Mouse (Mus musculus): ENCODE measurements at regions not wholly inside any gene's neighbourhood (a gene's known extent, or its start where the extent isn't known, plus 50 kb on each side); places are given as distances from the start of the nearest gene placed in this dataset.

- Histone ChIP-seq H3K36me3 (ENCODE audit: control insufficient read depth, insufficient read depth, low read length) (no peaks in the 10 kb centered on the region), H3K4me1 (ENCODE audit: control insufficient read depth, insufficient read depth, low read length) (no peaks in the 10 kb centered on the region), H3K27ac (ENCODE audit: control insufficient read depth, insufficient read depth, low read depth, low read length) (no peak overlapping the region), H3K4me3 (ENCODE audit: control insufficient read depth, low read depth, low read length) (no peak overlapping the region), H3K27me3 (ENCODE audit: control insufficient read depth, insufficient read depth, low read length) (no peaks in the 10 kb centered on the region)
- TF ChIP-seq POLR2A (IDR thresholded peaks at IDR 0.05; ENCODE audit: control insufficient read depth, low read depth, low read length), result no peak
- no peak for TF ChIP-seq CTCF (IDR thresholded peaks at IDR 0.05; ENCODE audit: control insufficient read depth, insufficient read depth, insufficient replicate concordance, low read depth, low read length)
These were observed 193.7 kb upstream of the Trpc7 start for GRCm38 (mm10) chr13:57089381-57090075.

- Histone ChIP-seq H3K27ac (ENCODE audit: control insufficient read depth, insufficient read depth, low read depth, low read length) (no peak overlapping the region), H3K4me3 (ENCODE audit: control insufficient read depth, low read depth, low read length) (no peak overlapping the region), H3K4me1 (ENCODE audit: control insufficient read depth, insufficient read depth, low read length) (no peaks in the 10 kb centered on the region), H3K27me3 (ENCODE audit: control insufficient read depth, insufficient read depth, low read length) (no peaks in the 10 kb centered on the region), H3K36me3 (ENCODE audit: control insufficient read depth, insufficient read depth, low read length) (no peaks in the 10 kb centered on the region)
- TF ChIP-seq CTCF (IDR thresholded peaks at IDR 0.05; ENCODE audit: control insufficient read depth, insufficient read depth, insufficient replicate concordance, low read depth, low read length) (no peak), POLR2A (IDR thresholded peaks at IDR 0.05; ENCODE audit: control insufficient read depth, low read depth, low read length) (no peak)
These were observed 192.2 kb upstream of the Trpc7 start for GRCm38 (mm10) chr13:57087966-57088365.

- TF ChIP-seq POLR2A (IDR thresholded peaks at IDR 0.05; ENCODE audit: control insufficient read depth, low read depth, low read length), result no peak
- no peak for TF ChIP-seq CTCF (IDR thresholded peaks at IDR 0.05; ENCODE audit: control insufficient read depth, insufficient read depth, insufficient replicate concordance, low read depth, low read length)
- H3K36me3 ChIP-seq (ENCODE audit: control insufficient read depth, insufficient read depth, low read length), result no peaks in the 10 kb centered on the region
- H3K4me1 ChIP-seq (ENCODE audit: control insufficient read depth, insufficient read depth, low read length), result no peaks in the 10 kb centered on the region
- no peak overlapping the region for H3K27ac ChIP-seq (ENCODE audit: control insufficient read depth, insufficient read depth, low read depth, low read length)
- no peaks in the 10 kb centered on the region for H3K27me3 ChIP-seq (ENCODE audit: control insufficient read depth, insufficient read depth, low read length)
- no peak overlapping the region for H3K4me3 ChIP-seq (ENCODE audit: control insufficient read depth, low read depth, low read length)
These were observed 191.6 kb upstream of the Trpc7 start for GRCm38 (mm10) chr13:57087398-57087797.

- H3K27ac ChIP-seq (ENCODE audit: control insufficient read depth, insufficient read depth, low read depth, low read length), result no peak overlapping the region
- H3K4me1 ChIP-seq (ENCODE audit: control insufficient read depth, insufficient read depth, low read length), result no peaks in the 10 kb centered on the region
- TF ChIP-seq CTCF (IDR thresholded peaks at IDR 0.05; ENCODE audit: control insufficient read depth, insufficient read depth, insufficient replicate concordance, low read depth, low read length), result no peak
- TF ChIP-seq POLR2A (IDR thresholded peaks at IDR 0.05; ENCODE audit: control insufficient read depth, low read depth, low read length), result no peak
- H3K4me3 ChIP-seq (ENCODE audit: control insufficient read depth, low read depth, low read length), result no peak overlapping the region
- no peaks in the 10 kb centered on the region for H3K27me3 ChIP-seq (ENCODE audit: control insufficient read depth, insufficient read depth, low read length)
- no peaks in the 10 kb centered on the region for H3K36me3 ChIP-seq (ENCODE audit: control insufficient read depth, insufficient read depth, low read length)
These were observed 188.0 kb upstream of the Trpc7 start for GRCm38 (mm10) chr13:57083751-57084150.

GRCm38 (mm10) chr13:57070479-57070878 lies 174.7 kb upstream of the Trpc7 start:
- Histone ChIP-seq H3K27me3 (ENCODE audit: control insufficient read depth, insufficient read depth, low read length) (no peaks in the 10 kb centered on the region), H3K36me3 (ENCODE audit: control insufficient read depth, insufficient read depth, low read length) (no peaks in the 10 kb centered on the region)

GRCm38 (mm10) chr13:57061656-57062055 lies 165.9 kb upstream of the Trpc7 start:
- TF ChIP-seq CTCF (IDR thresholded peaks at IDR 0.05; ENCODE audit: control insufficient read depth, insufficient read depth, insufficient replicate concordance, low read depth, low read length) (no peak), POLR2A (IDR thresholded peaks at IDR 0.05; ENCODE audit: control insufficient read depth, low read depth, low read length) (no peak)
- H3K36me3 ChIP-seq (ENCODE audit: control insufficient read depth, insufficient read depth, low read length), result no peaks in the 10 kb centered on the region
- H3K27me3 ChIP-seq (ENCODE audit: control insufficient read depth, insufficient read depth, low read length), result no peaks in the 10 kb centered on the region
- no peak overlapping the region for H3K4me3 ChIP-seq (ENCODE audit: control insufficient read depth, low read depth, low read length)
- H3K4me1 ChIP-seq (ENCODE audit: control insufficient read depth, insufficient read depth, low read length), result no peaks in the 10 kb centered on the region
- no peak overlapping the region for H3K27ac ChIP-seq (ENCODE audit: control insufficient read depth, insufficient read depth, low read depth, low read length)

More at GRCm38 (mm10) chr13:57070479-57070878, 174.7 kb upstream of the Trpc7 start:
- no peaks in the 10 kb centered on the region for H3K4me1 ChIP-seq (ENCODE audit: control insufficient read depth, insufficient read depth, low read length)
- H3K27ac ChIP-seq (ENCODE audit: control insufficient read depth, insufficient read depth, low read depth, low read length), result no peak overlapping the region
- no peak for TF ChIP-seq POLR2A (IDR thresholded peaks at IDR 0.05; ENCODE audit: control insufficient read depth, low read depth, low read length)
- TF ChIP-seq CTCF (IDR thresholded peaks at IDR 0.05; ENCODE audit: control insufficient read depth, insufficient read depth, insufficient replicate concordance, low read depth, low read length), result no peak
- no peak overlapping the region for H3K4me3 ChIP-seq (ENCODE audit: control insufficient read depth, low read depth, low read length)

- no peaks in the 10 kb centered on the region for H3K36me3 ChIP-seq (ENCODE audit: control insufficient read depth, insufficient read depth, low read length)
- H3K4me1 ChIP-seq (ENCODE audit: control insufficient read depth, insufficient read depth, low read length), result no peaks in the 10 kb centered on the region
- H3K27me3 ChIP-seq (ENCODE audit: control insufficient read depth, insufficient read depth, low read length), result no peaks in the 10 kb centered on the region
- H3K27ac ChIP-seq (ENCODE audit: control insufficient read depth, insufficient read depth, low read depth, low read length), result no peak overlapping the region
- H3K4me3 ChIP-seq (ENCODE audit: control insufficient read depth, low read depth, low read length), result no peak overlapping the region
- TF ChIP-seq CTCF (IDR thresholded peaks at IDR 0.05; ENCODE audit: control insufficient read depth, insufficient read depth, insufficient replicate concordance, low read depth, low read length), result no peak
- TF ChIP-seq POLR2A (IDR thresholded peaks at IDR 0.05; ENCODE audit: control insufficient read depth, low read depth, low read length), result no peak
These were observed 165.3 kb upstream of the Trpc7 start for GRCm38 (mm10) chr13:57061074-57061473.
